Mouse (Mus musculus) cerebellum, postnatal 25 days (tissue): Measurements from ENCODE around the gene Tent4a.

Experiments used
- DNase-seq, 2 experiments: peaks; one replicate each; pipeline ENCODE4 v3.0.0; 2021; ENCODE audit warnings: mixed read lengths in 2 of 2

The Tent4a gene

GRCm38 (mm10) chr13:69517445-69517844, 17.0 kb downstream of the Tent4a start:
- peak in 1 of 2 experiments; percentile 45 for DNase-seq

GRCm38 (mm10) chr13:69515091-69515490, 19.3 kb downstream of the Tent4a start:
- DNase-seq = no peak

- peak in 1 of 2 experiments; percentile 35 for DNase-seq
Observed at GRCm38 (mm10) chr13:69509391-69510244, 24.8 kb downstream of the Tent4a start.

- DNase-seq = no peak
Observed at GRCm38 (mm10) chr13:69507666-69508065, 26.8 kb downstream of the Tent4a start.

GRCm38 (mm10) chr13:69506341-69507086, 27.9 kb downstream of the Tent4a start:
- DNase-seq = no peak

GRCm38 (mm10) chr13:69502863-69503262, 31.6 kb downstream of the Tent4a start:
- no peak for DNase-seq

GRCm38 (mm10) chr13:69502157-69502750, 32.2 kb downstream of the Tent4a start:
- DNase-seq = no peak

- DNase-seq = no peak
Observed at GRCm38 (mm10) chr13:69498276-69498675, 36.1 kb downstream of the Tent4a start.

GRCm38 (mm10) chr13:69492876-69493463, 41.4 kb downstream of the Tent4a start:
- peak in 1 of 2 experiments; percentile 62 for DNase-seq

GRCm38 (mm10) chr13:69489777-69490176, 44.6 kb downstream of the Tent4a start:
- no peak for DNase-seq

GRCm38 (mm10) chr13:69488565-69489255, 45.7 kb downstream of the Tent4a start:
- DNase-seq = no peak

GRCm38 (mm10) chr13:69487611-69488275, 46.7 kb downstream of the Tent4a start:
- DNase-seq = no peak

- DNase-seq = no peak
Observed at GRCm38 (mm10) chr13:69487108-69487507, 47.3 kb downstream of the Tent4a start.

GRCm38 (mm10) chr13:69485833-69486232, 48.6 kb downstream of the Tent4a start:
- no peak for DNase-seq

- peak in 1 of 2 experiments; percentile 50 for DNase-seq
Observed at GRCm38 (mm10) chr13:69485326-69485725, 49.1 kb downstream of the Tent4a start.

GRCm38 (mm10) chr13:69482751-69483150, 51.7 kb downstream of the Tent4a start:
- peak in 1 of 2 experiments; percentile 37 for DNase-seq

GRCm38 (mm10) chr13:69481634-69482505, 52.5 kb downstream of the Tent4a start:
- DNase-seq = peak; percentile 81 to 84

- peak; percentile 37 to 44 for DNase-seq
Observed at GRCm38 (mm10) chr13:69481026-69481425, 53.4 kb downstream of the Tent4a start.

GRCm38 (mm10) chr13:69479906-69480305, 54.5 kb downstream of the Tent4a start:
- DNase-seq = no peak

GRCm38 (mm10) chr13:69478703-69479102, 55.7 kb downstream of the Tent4a start:
- no peak for DNase-seq
